Mouse (Mus musculus) myocyte (in vitro differentiated cells): ENCODE data around the gene Dennd1a. TPM values are rescaled to one million over a fixed set of nuclear protein-coding genes. Genes with fewer than 3 reads are reported as not detected.

Experiments used
- H3K27me3 ChIP-seq: one replicate; pipeline ENCODE4 v1.6.1; 2011; ENCODE audit not compliant: control insufficient read depth, insufficient read depth, insufficient read length
- H3K36me3 ChIP-seq: one replicate; pipeline ENCODE4 v1.6.1; 2011; ENCODE audit not compliant: control insufficient read depth, insufficient read depth
- H3K4me2 ChIP-seq: one replicate; pipeline ENCODE4 v1.6.1; 2011; ENCODE audit warnings: low read depth, control low read depth
- H3K4me3 ChIP-seq: one replicate; pipeline ENCODE4 v1.5.1; 2011; ENCODE audit warnings: mild to moderate bottlenecking, control low read depth, moderate library complexity
- H3K79me2 ChIP-seq: one replicate; pipeline ENCODE4 v1.6.1; 2011; ENCODE audit not compliant: control insufficient read depth, insufficient read depth
- H3ac ChIP-seq: one replicate; pipeline ENCODE4 v1.6.1; 2011; ENCODE audit not compliant: control insufficient read depth, insufficient read length
- CEBPB ChIP-seq: IDR thresholded peaks from 2 replicates; pipeline ENCODE4 v1.6.1; 2011; ENCODE audit warnings: mild to moderate bottlenecking, moderate library complexity; ENCODE audit not compliant: poor library complexity, insufficient read depth, severe bottlenecking
- E2F4 ChIP-seq: IDR thresholded peaks from one replicate; pipeline ENCODE4 v1.6.1; 2011; ENCODE audit warnings: mild to moderate bottlenecking, control low read depth, moderate library complexity; ENCODE audit not compliant: insufficient read depth
- MAX ChIP-seq: IDR thresholded peaks from one replicate; pipeline ENCODE4 v1.6.1; 2011; ENCODE audit warnings: low read depth, mild to moderate bottlenecking, control low read depth
- MYOD1 ChIP-seq, 3 experiments: IDR thresholded peaks; one replicate each; pipeline ENCODE4 v1.6.1; 2011; ENCODE audit warnings: control low read depth in 2 of 3, low read depth in 2 of 3, mild to moderate bottlenecking in 2 of 3, moderate library complexity in 1 of 3; ENCODE audit not compliant: insufficient read length in 2 of 3, control insufficient read depth in 1 of 3
- MYOG ChIP-seq, 3 experiments: IDR thresholded peaks; one replicate each; pipeline ENCODE4 v1.6.1; 2011; ENCODE audit warnings: control low read depth in 2 of 3, low read depth in 2 of 3, mild to moderate bottlenecking in 2 of 3; ENCODE audit not compliant: insufficient read length in 2 of 3, control insufficient read depth in 1 of 3, insufficient read depth in 1 of 3
- POLR2A ChIP-seq: IDR thresholded peaks from one replicate; pipeline ENCODE4 v1.6.1; 2011; ENCODE audit warnings: low read depth, mild to moderate bottlenecking, control low read depth, moderate library complexity; ENCODE audit not compliant: insufficient read length
- POLR2AphosphoS2 ChIP-seq: IDR thresholded peaks from one replicate; pipeline ENCODE4 v1.6.1; 2011; ENCODE audit warnings: low read depth, control low read depth; ENCODE audit not compliant: insufficient read length
- REST ChIP-seq: IDR thresholded peaks from one replicate; pipeline ENCODE4 v1.6.1; 2011; ENCODE audit warnings: mild to moderate bottlenecking, control low read depth, moderate library complexity; ENCODE audit not compliant: insufficient read depth, insufficient read length
- SRF ChIP-seq: IDR thresholded peaks from one replicate; pipeline ENCODE4 v1.6.1; 2011; ENCODE audit warnings: low read depth; ENCODE audit not compliant: control insufficient read depth, insufficient read length
- TCF12 ChIP-seq: IDR thresholded peaks from one replicate; pipeline ENCODE4 v1.6.1; 2011; ENCODE audit warnings: mild to moderate bottlenecking, control low read depth; ENCODE audit not compliant: poor library complexity, insufficient read depth, severe bottlenecking
- TCF3 ChIP-seq: IDR thresholded peaks from one replicate; pipeline ENCODE4 v1.6.1; 2011; ENCODE audit warnings: low read depth, control low read depth; ENCODE audit not compliant: insufficient read length
- USF1 ChIP-seq: IDR thresholded peaks from one replicate; pipeline ENCODE4 v1.6.1; 2011; ENCODE audit warnings: low read depth, mild to moderate bottlenecking, control low read depth, moderate library complexity
- polyA plus RNA-seq: library from polyadenylated mRNA; unstranded; fragments of >200 nt; fragmentation: generic; extraction: Trizol; gene quantifications from one replicate; pipeline ENCODE4 v1.2.1, GENCODE M21; 2012; ENCODE audit warnings: missing spikeins

Dennd1a gene
- polyA plus RNA-seq, 1 experiment: 11.3 TPM

DNA sequence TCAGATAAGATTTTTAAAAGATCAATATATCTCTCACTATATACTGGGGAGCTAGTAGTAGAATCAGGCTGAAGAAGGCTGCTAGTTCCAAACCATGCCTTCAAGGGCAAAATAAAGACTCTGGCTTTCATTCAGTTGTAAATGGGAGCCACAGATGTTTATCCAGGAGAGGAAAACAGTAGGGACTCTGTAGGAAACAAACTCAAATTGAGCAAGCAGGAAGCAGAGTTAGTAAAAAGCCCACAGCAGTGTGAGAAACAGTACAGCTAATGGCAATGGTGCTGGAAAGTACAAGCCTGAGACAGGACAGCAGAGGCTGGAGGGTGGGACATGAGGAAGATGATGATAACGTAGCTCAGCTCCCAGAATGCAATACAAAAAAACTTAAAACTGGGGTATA, 103.3 kb downstream of the Dennd1a start:
- Histone ChIP-seq H3K27me3 (no peaks in the 10 kb centered on the region), H3K4me3 (no peak overlapping the region), H3ac (no peak overlapping the region), H3K4me2 (no peak overlapping the region), H3K79me2 (no peaks in the 10 kb centered on the region), H3K36me3 (no peaks in the 10 kb centered on the region)
- no peak for TF ChIP-seq POLR2AphosphoS2
- no peak for TF ChIP-seq REST
- TF ChIP-seq SRF: no peak
- no peak for TF ChIP-seq MAX
- no peak for TF ChIP-seq TCF12
- TF ChIP-seq TCF3: no peak
- no peak for TF ChIP-seq CEBPB
- no peak for TF ChIP-seq POLR2A
- TF ChIP-seq USF1: no peak
- no peak for TF ChIP-seq E2F4
- no peak for TF ChIP-seq MYOD1 (IDR thresholded peaks at IDR 0.05; ENCODE audit: control insufficient read depth in 1 of 3, insufficient read length in 2 of 3, low read depth in 2 of 3)

DNA sequence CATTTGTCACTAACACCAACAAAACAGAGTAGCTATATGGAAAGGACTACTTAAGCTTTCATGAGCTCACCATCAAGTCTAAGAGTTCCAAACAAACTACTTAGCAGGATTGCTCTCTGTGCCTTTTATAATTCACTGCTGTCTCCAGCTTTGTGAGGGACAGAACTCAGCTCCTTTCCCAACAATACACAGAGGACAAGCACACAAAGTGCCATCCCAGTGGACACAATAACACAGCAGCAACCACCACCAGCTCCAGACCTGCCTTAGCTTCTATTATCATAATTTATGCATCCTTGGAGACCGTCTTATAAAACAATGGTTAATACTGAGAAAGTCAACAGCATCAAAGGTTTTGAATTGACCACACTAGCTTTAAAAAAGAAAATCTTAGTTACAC, 104.9 kb downstream of the Dennd1a start:
- no peaks in the 10 kb centered on the region for H3K36me3 ChIP-seq
- no peak overlapping the region for H3ac ChIP-seq
- H3K79me2 ChIP-seq: no peaks in the 10 kb centered on the region
- H3K4me3 ChIP-seq: no peak overlapping the region
- no peaks in the 10 kb centered on the region for H3K27me3 ChIP-seq
- TF ChIP-seq POLR2A: no peak
- TF ChIP-seq MYOG (IDR thresholded peaks at IDR 0.05; ENCODE audit: control insufficient read depth in 1 of 3, insufficient read depth in 1 of 3, insufficient read length in 2 of 3, low read depth in 2 of 3): no peak
- no peak for TF ChIP-seq REST
- no peak for TF ChIP-seq SRF
- TF ChIP-seq USF1: no peak
- TF ChIP-seq CEBPB: no peak
- no peak for TF ChIP-seq TCF12
- no peak for TF ChIP-seq E2F4
- no peak for TF ChIP-seq MAX
- TF ChIP-seq POLR2AphosphoS2: no peak
- no peak for TF ChIP-seq MYOD1 (IDR thresholded peaks at IDR 0.05; ENCODE audit: control insufficient read depth in 1 of 3, insufficient read length in 2 of 3, low read depth in 2 of 3)
- no peak for TF ChIP-seq TCF3
- H3K4me2 ChIP-seq: no peak overlapping the region

DNA sequence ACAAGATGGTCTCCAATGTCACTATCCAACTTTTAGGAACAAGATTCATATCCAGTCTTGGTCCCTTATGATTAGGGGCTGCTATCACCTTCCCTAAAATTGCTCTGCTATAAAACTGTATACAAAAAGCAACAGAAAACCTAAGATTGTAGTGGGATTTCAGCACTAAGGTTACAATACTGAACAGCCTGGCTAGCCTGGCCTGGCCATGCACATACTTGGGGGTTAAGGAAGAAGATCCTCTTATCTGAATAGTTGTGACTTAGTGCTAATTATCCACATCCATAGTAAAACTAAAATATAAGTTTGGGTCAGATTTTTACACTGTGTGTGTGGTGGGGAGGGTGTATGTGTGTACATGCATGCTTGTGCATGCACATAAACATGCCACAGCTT, 109.6 kb downstream of the Dennd1a start:
- TF ChIP-seq SRF: no peak
- TF ChIP-seq USF1: no peak
- TF ChIP-seq MAX: no peak
- no peak for TF ChIP-seq MYOD1 (IDR thresholded peaks at IDR 0.05; ENCODE audit: control insufficient read depth in 1 of 3, insufficient read length in 2 of 3, low read depth in 2 of 3)
- no peak for TF ChIP-seq REST
- no peak for TF ChIP-seq POLR2A
- TF ChIP-seq E2F4: no peak
- no peak for TF ChIP-seq MYOG (IDR thresholded peaks at IDR 0.05; ENCODE audit: control insufficient read depth in 1 of 3, insufficient read depth in 1 of 3, insufficient read length in 2 of 3, low read depth in 2 of 3)
- TF ChIP-seq CEBPB: no peak
- no peak for TF ChIP-seq TCF3
- TF ChIP-seq POLR2AphosphoS2: no peak
- TF ChIP-seq TCF12: no peak
- no peaks in the 10 kb centered on the region for H3K79me2 ChIP-seq
- no peak overlapping the region for H3K4me3 ChIP-seq
- H3K27me3 ChIP-seq: no peaks in the 10 kb centered on the region
- H3ac ChIP-seq: no peak overlapping the region
- no peak overlapping the region for H3K4me2 ChIP-seq
- H3K36me3 ChIP-seq: no peaks in the 10 kb centered on the region

DNA sequence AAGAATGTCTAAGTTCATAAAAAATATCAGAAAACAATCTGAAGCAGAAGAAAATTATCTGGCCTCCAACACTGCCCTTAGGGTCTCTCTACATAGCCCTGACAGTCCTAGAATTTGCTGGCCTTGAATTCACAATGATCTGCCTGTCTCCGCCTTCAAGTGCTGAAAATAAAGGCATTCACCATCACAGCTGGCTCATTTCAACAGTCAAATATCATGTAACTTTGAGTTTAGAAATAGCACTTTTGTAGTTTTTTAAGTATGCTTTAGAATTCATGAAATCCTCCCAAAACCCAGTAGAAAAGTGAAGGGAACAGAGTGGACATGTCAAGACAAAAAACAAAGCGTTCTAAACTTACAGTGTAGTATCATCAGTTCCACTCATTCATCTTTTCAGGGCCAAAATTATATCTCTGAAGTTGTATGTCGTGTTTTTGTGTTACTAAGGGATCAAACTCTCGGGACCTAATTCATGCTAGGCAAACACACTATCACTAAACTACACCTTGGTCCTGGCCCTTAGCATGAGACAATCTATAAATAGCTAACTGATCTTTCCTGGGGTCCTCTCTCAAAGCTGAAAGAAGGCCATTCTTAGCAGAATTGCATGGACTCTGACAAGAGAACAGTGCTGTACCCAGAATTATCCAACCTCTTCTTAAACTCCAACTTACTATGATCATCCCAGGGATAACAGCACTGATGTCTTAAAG, 110.2 kb downstream of the Dennd1a start:
- Histone ChIP-seq H3K4me2 (no peak overlapping the region), H3K79me2 (no peaks in the 10 kb centered on the region), H3ac (no peak overlapping the region), H3K4me3 (no peak overlapping the region), H3K27me3 (no peaks in the 10 kb centered on the region), H3K36me3 (no peaks in the 10 kb centered on the region)
- TF ChIP-seq TCF12 (no peak), POLR2A (no peak), MAX (no peak), MYOD1 (IDR thresholded peaks at IDR 0.05; ENCODE audit: control insufficient read depth in 1 of 3, insufficient read length in 2 of 3, low read depth in 2 of 3) (no peak), REST (no peak), USF1 (no peak), CEBPB (no peak), POLR2AphosphoS2 (no peak), SRF (no peak), E2F4 (no peak), MYOG (IDR thresholded peaks at IDR 0.05; ENCODE audit: control insufficient read depth in 1 of 3, insufficient read depth in 1 of 3, insufficient read length in 2 of 3, low read depth in 2 of 3) (no peak), TCF3 (no peak)
